Mouse (Mus musculus) liver, adult 2 months (tissue): Measurements from ENCODE around the gene Mamld1.

Experiments used
- CTCF ChIP-seq: fragments of 200-500 bp; IDR thresholded peaks from 2 replicates; pipeline ENCODE4 v1.5.1; 2011; ENCODE audit warnings: low read depth, low read length, control low read depth
- POLR2A ChIP-seq: fragments of 200-500 bp; IDR thresholded peaks from 2 replicates; pipeline ENCODE4 v1.6.1; 2011; ENCODE audit warnings: low read length, control low read depth; ENCODE audit not compliant: insufficient read depth; ENCODE audit errors: extremely low read depth

- TF ChIP-seq POLR2A: no peak
- no peak for TF ChIP-seq CTCF
These were observed 738 bp downstream of the Mamld1 start for GRCm38 (mm10) chrX:71050677-71051311.
